Mouse (Mus musculus) ES-E14 (cell line): ENCODE results near the gene Tagln3. TPM values are rescaled to one million over a fixed set of nuclear protein-coding genes. Genes with fewer than 3 reads are reported as not detected.

ENCODE experiments used
- DNase-seq: peaks from one replicate; pipeline ENCODE4 v3.0.0-alpha.2; 2013; ENCODE audit warnings: low read depth, low spot score
- H3K27ac ChIP-seq: 2 replicates; pipeline ENCODE4 v1.5.1; 2012; ENCODE audit warnings: low read depth, mild to moderate bottlenecking, low read length, moderate library complexity, mixed read lengths; ENCODE audit not compliant: poor library complexity, insufficient read depth, severe bottlenecking
- H3K36me3 ChIP-seq: 2 replicates; pipeline ENCODE4 v1.6.1; 2012; ENCODE audit warnings: mild to moderate bottlenecking, low read length, moderate library complexity, mixed read lengths; ENCODE audit not compliant: control insufficient read depth, poor library complexity, insufficient read depth, severe bottlenecking
- H3K4me1 ChIP-seq, 2 experiments: fragments of 150-350 bp in 1 of 2; sonication (generic) in 1 of 2; 2 replicates each; pipeline ENCODE4 v1.6.1; 2012; ENCODE audit warnings: low read length in 2 of 2, mild to moderate bottlenecking in 1 of 2, mixed read lengths in 1 of 2; ENCODE audit not compliant: control insufficient read depth in 2 of 2, insufficient read depth in 2 of 2, poor library complexity in 1 of 2
- H3K4me3 ChIP-seq, 2 experiments: fragments of 150-350 bp in 1 of 2; sonication (generic) in 1 of 2; 2 replicates each; pipeline ENCODE4 v1.5.1; 2012; ENCODE audit warnings: low read length in 2 of 2, low read depth in 1 of 2, mild to moderate bottlenecking in 1 of 2, mixed read lengths in 1 of 2; ENCODE audit not compliant: insufficient read depth in 1 of 2, poor library complexity in 1 of 2, severe bottlenecking in 1 of 2
- H3K9ac ChIP-seq: 2 replicates; pipeline ENCODE4 v1.6.1; 2012; ENCODE audit warnings: low read depth, mild to moderate bottlenecking, low read length, mixed read lengths; ENCODE audit not compliant: poor library complexity, insufficient read depth, severe bottlenecking
- H3K9me3 ChIP-seq: fragments of 150-350 bp; sonication (generic); 2 replicates; pipeline ENCODE4 v1.6.1; 2012; ENCODE audit warnings: low read depth, mild to moderate bottlenecking, low read length; ENCODE audit not compliant: control insufficient read depth, insufficient read depth
- CHD2 ChIP-seq: IDR thresholded peaks from 2 replicates; pipeline ENCODE4 v1.6.1; 2014; ENCODE audit warnings: mild to moderate bottlenecking, low read depth, low read length, inconsistent platforms
- HCFC1 ChIP-seq: IDR thresholded peaks from 2 replicates; pipeline ENCODE4 v1.6.1; 2012; ENCODE audit warnings: low read length, inconsistent platforms, borderline replicate concordance; ENCODE audit not compliant: insufficient read depth
- MAFK ChIP-seq: IDR thresholded peaks from 2 replicates; pipeline ENCODE4 v1.6.1; 2014; ENCODE audit warnings: mild to moderate bottlenecking, low read depth, low read length, inconsistent platforms; ENCODE audit not compliant: insufficient read depth
- ZC3H11A ChIP-seq: IDR thresholded peaks from 2 replicates; pipeline ENCODE4 v1.6.1; 2012; ENCODE audit warnings: low read depth, mild to moderate bottlenecking, inconsistent platforms, low read length, borderline replicate concordance
- ZNF384 ChIP-seq: IDR thresholded peaks from 2 replicates; pipeline ENCODE4 v1.6.1; 2012; ENCODE audit warnings: low read depth, low read length, inconsistent platforms
- in situ Hi-C, 2 experiments: fragments of 600-800 bp; cut with MboI; formaldehyde crosslinking; loops; one replicate each; pipeline ENCODE4 v1.15.1; 2025; ENCODE audit warnings: low sequenced_read_pairs in 2 of 2, inconsistent platforms in 1 of 2; ENCODE audit not compliant: unreplicated experiment in 2 of 2
- total RNA-seq: library from RNA; depleted of rRNA; stranded (reverse); fragments of 300-350 nt; gene quantifications from 2 replicates; pipeline ENCODE4 v1.2.3, GENCODE M21; 2012

Gene Tagln3
- total RNA-seq, 1 experiment, result 5.1 TPM

DNA sequence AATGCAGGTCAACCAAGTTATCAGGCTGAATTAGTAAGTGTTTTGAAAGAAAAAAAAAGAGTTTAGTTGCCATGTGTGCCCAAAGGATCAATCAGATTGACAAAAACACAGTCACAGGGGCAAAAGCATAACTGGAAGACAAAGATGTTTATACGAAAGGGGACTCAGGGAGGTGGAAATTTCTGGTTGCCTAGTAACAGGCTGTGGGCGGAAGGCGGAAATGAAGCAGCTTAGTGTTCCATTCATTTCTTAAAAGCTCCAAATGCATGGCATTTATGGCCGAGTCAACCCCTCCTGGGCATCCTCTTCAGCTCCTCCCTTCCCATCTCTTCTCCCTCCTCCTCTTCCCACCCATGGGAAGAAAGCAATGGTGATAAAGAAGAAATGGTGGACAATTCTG, 34.2 kb downstream of the Tagln3 start:
- DNase-seq, result no peak
- no peaks in the 10 kb centered on the region for H3K36me3 ChIP-seq
- H3K9me3 ChIP-seq, result no peaks in the 10 kb centered on the region
- TF ChIP-seq ZC3H11A, result no peak
- TF ChIP-seq ZNF384, result no peak
- TF ChIP-seq CHD2, result no peak
- no peak for TF ChIP-seq MAFK
- no peak for TF ChIP-seq HCFC1
- in situ Hi-C loops, result no loop called here
- no peak overlapping the region for H3K4me3 ChIP-seq
- H3K4me1 ChIP-seq, result no peaks in the 10 kb centered on the region
- H3K27ac ChIP-seq, result no peak overlapping the region
- no peak overlapping the region for H3K9ac ChIP-seq

DNA sequence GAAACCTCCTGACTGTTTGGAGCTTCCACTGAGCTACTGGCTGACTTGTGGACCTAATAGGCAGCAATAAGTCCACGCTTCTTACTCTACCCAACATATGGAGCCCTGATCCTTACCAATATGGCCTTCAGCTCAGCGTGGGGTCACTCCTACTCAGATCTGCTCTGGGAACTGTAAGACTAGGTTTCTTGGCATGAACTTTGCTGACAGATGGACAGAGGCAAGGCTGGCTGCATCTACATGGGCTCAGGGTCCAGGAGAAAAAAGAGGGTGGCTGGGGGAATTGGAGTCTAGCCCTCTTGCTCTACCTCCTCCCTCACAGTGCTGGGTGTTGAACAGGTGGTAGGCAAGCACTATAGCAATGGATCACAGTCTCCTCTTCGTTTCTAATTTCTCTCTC, 37.6 kb downstream of the Tagln3 start:
- H3K27ac ChIP-seq, result no peak overlapping the region
- in situ Hi-C loops, result no loop called here
- H3K4me3 ChIP-seq, result no peak overlapping the region
- no peaks in the 10 kb centered on the region for H3K4me1 ChIP-seq
- H3K9me3 ChIP-seq, result no peaks in the 10 kb centered on the region
- no peak for DNase-seq
- no peak overlapping the region for H3K9ac ChIP-seq
- TF ChIP-seq HCFC1, result no peak
- TF ChIP-seq ZNF384, result no peak
- no peaks in the 10 kb centered on the region for H3K36me3 ChIP-seq

DNA sequence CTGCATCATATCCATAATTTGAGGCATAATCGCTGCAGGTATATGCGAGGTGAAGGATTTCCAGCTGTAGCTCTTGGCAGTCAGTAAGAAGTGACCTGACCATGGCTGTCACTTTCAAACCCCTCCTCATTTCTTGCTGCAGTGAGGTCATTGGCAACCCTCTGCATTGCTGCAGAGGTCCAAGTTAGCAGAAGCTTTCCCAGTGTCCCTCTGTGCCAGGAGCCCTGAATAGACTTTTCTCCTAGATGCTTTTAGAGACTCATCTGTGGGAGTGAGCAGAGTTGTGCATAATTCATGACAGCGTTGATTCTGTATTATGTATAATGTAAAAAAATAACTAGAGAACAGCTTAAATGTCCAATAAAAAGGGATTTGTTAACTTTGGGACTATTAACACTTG, 39.1 kb downstream of the Tagln3 start:
- DNase-seq, result no peak
- H3K9ac ChIP-seq, result no peak overlapping the region
- H3K4me3 ChIP-seq, result no peak overlapping the region
- in situ Hi-C loops, result no loop called here
- H3K36me3 ChIP-seq, result no peaks in the 10 kb centered on the region
- H3K4me1 ChIP-seq, result no peaks in the 10 kb centered on the region
- no peaks in the 10 kb centered on the region for H3K9me3 ChIP-seq
- TF ChIP-seq CHD2, result no peak
- no peak for TF ChIP-seq HCFC1
- TF ChIP-seq MAFK, result no peak
- TF ChIP-seq ZC3H11A, result no peak
- no peak for TF ChIP-seq ZNF384
- no peak overlapping the region for H3K27ac ChIP-seq

- no peak overlapping the region for H3K9ac ChIP-seq
- no peaks in the 10 kb centered on the region for H3K36me3 ChIP-seq
- in situ Hi-C loops, result no loop called here
- TF ChIP-seq CHD2 (no peak), ZC3H11A (peak; percentile 56; the same call in 1 of the 2 replicates), ZNF384 (no peak), HCFC1 (no peak), MAFK (no peak)
- no peaks in the 10 kb centered on the region for H3K4me1 ChIP-seq
- H3K9me3 ChIP-seq, result no peaks in the 10 kb centered on the region
- peak; percentile 33 for DNase-seq
- H3K27ac ChIP-seq, result no peak overlapping the region
- no peak overlapping the region for H3K4me3 ChIP-seq
These were observed 39.6 kb downstream of the Tagln3 start for GRCm38 (mm10) chr16:45684815-45685214.

GRCm38 (mm10) chr16:45676462-45676861, 47.9 kb downstream of the Tagln3 start:
- Histone ChIP-seq H3K4me1 (no peaks in the 10 kb centered on the region), H3K4me3 (no peak overlapping the region), H3K9me3 (no peaks in the 10 kb centered on the region), H3K36me3 (no peaks in the 10 kb centered on the region), H3K27ac (no peak overlapping the region), H3K9ac (no peak overlapping the region)
- in situ Hi-C loops, result no loop called here
- DNase-seq, result peak; percentile 11
- TF ChIP-seq HCFC1 (no peak), ZC3H11A (peak; percentile 43; the same call in 1 of the 2 replicates)
